In the genomic region with DNA sequence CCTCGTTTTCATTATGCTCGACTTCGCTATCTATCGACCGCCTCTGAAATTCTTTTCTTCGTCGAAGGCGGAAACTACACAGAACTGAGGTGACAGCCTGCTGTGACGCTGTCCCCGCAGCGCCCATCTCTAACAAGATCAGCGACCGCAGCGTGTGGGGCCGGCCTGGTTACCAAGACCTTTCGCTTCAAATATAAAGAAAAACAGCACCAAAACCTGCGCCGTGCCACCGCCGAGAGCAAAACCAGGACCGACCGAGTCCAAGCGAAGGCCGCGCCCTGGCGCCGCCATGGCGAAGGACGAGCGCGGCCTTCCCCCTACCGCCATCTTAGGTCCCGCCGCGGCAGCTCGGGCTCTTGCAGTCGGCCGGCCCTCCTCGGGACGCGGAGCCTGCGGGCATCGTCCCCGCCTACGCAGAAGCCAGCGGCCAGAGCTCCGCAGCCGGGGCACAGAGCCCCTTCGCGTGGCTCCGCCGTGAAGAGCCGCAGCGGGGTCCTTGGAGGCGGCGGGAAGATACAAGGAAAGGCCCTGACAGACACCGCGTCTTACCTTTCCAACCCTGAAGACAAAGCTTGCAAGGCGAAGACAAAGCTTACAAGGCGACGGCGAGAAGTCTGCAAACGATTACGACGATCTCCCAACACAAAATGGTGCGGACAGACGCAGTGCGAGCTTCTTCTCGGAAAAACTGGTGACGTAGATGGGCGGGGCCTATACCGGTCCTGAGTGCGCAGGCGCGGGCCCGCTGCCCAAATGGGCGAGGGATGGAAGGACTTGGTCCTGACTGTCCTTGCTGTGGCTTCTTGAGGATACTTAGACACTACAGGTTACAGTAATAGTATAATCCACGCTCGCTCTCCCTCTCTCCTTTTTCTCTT, we compare ENCODE assay signal across 8 mouse cellular contexts. TPM values are rescaled to one million over a fixed set of nuclear protein-coding genes. Genes with fewer than 3 reads are reported as not detected.
DNase-seq lines count a peak whose midpoint lies in the region; ATAC-seq lines count a peak whose summit lies in the region.

TSS of gene Clk1 (minus strand) at position 696 of the 878 bp plus-strand sequence.

- peak within 1 kb of the TSS; percentile 90 for H3K4me3 ChIP-seq in hindbrain, embryonic 15.5 days
- peak within 1 kb of the TSS; percentile 96 for H3K4me3 ChIP-seq in macrophage (ENCODE audit: inconsistent target)

- H3K9me3 ChIP-seq in hindbrain, embryonic 15.5 days, result no peaks in the 10 kb centered on the region

- H3K27me3 ChIP-seq in hindbrain, embryonic 15.5 days, result no peaks in the 10 kb centered on the region

- H3K36me3 ChIP-seq in hindbrain, embryonic 15.5 days, result peaks cover 19% of the 10 kb centered on the region
- H3K36me3 ChIP-seq in macrophage (ENCODE audit: inconsistent target), result peaks cover 30% of the 10 kb centered on the region

- under 1% methylated on average over 79 of the region's 79 CpGs for WGBS in hindbrain, embryonic 15.5 days
- WGBS in macrophage (ENCODE audit: missing documents), result 0% methylated on average over 79 of the region's 79 CpGs

- peak; percentile 96 for ATAC-seq in hindbrain, embryonic 15.5 days (ENCODE audit: low FRiP score, low read depth)

- H3K9ac ChIP-seq in hindbrain, embryonic 15.5 days, result peak within 1 kb of the TSS; percentile 99

- DNase-seq in T-cell, adult 2 months (ENCODE audit: low spot score), result peak; percentile 93
- DNase-seq in cerebellum, postnatal 36 days, result peak; percentile 98 to 99
- DNase-seq in frontal cortex, postnatal 36 days (ENCODE audit: low spot score in 2 of 2), result peak; percentile 96 to 97
- peak; percentile 95 to 96 for DNase-seq in left cerebral cortex, adult 18-20 months (ENCODE audit: low spot score in 2 of 2)
- peak; percentile 95 for DNase-seq in right cerebral cortex, adult 18-20 months
- DNase-seq in urinary bladder, postnatal 10 days (ENCODE audit: low spot score), result peak; percentile 89

- peaks cover 22% of the 10 kb centered on the region for H3K4me1 ChIP-seq in hindbrain, embryonic 15.5 days (replicated peaks)

- peak within 1 kb of the TSS; percentile 69 for H3K4me2 ChIP-seq in hindbrain, embryonic 15.5 days

- peaks cover 56% of the 10 kb centered on the region for H3K79me2 ChIP-seq in macrophage (ENCODE audit: inconsistent target)

- peak within 1 kb of the TSS; percentile 99 for H3K27ac ChIP-seq in hindbrain, embryonic 15.5 days (replicated peaks)
- H3K27ac ChIP-seq in macrophage, result peak within 1 kb of the TSS; percentile 77

RNA-seq across cellular contexts. Expression of gene Clk1, which starts in this region (rescaled TPM):
- polyA plus RNA-seq in hindbrain, embryonic 15.5 days (2015; fragmentation: Nextera tagmentation; extraction: Ambion mirVana), result 145 and 151 TPM in 2 replicates
- total RNA-seq in left cerebral cortex, adult 18-20 months (2021), result 100 to 1,000 TPM; 119 to 126 TPM
- total RNA-seq in macrophage (2018; cell fraction: chromatin; rRNA removed), result 1,000 to 10,000 TPM in 8 of 26 experiments, 100 to 1,000 TPM in 18; 378 to 1,983 (median 827) TPM
- total RNA-seq in macrophage (2018; cell fraction: cytosol; rRNA removed), result 10 to 100 TPM; 18.4 to 89.4 (median 44.7) TPM
- 1,000 to 10,000 TPM in 2 of 26 experiments, 100 to 1,000 TPM in 24; 228 to 1,112 (median 487) TPM for total RNA-seq in macrophage (2018; cell fraction: nucleus; rRNA removed)
- polyA plus RNA-seq in macrophage (2018), result 48.7 to 99.4 TPM (median 98.6 TPM) in 3 replicates

Comparison
In these comparisons a context has a peak if more than half of its experiments do, and no peak if none do; other contexts are left out.
1. Peak in every context shown above with its lines: DNase-seq, ATAC-seq, H3K4me3 ChIP-seq and H3K27ac ChIP-seq.